Mouse (Mus musculus) liver, postnatal 0 days (tissue): ENCODE data around the gene Atox1.

Source experiments
- CTCF ChIP-seq: sonication (generic); IDR thresholded peaks from 2 replicates; pipeline ENCODE4 v1.5.1; 2016; ENCODE audit warnings: antibody characterized with exemption, low read depth
- EP300 ChIP-seq: IDR thresholded peaks from 2 replicates; pipeline ENCODE4 v1.6.1; 2016; ENCODE audit warnings: antibody characterized with exemption, low read depth, mild to moderate bottlenecking

- TF ChIP-seq EP300 (no peak), CTCF (no peak)
Observed at GRCm38 (mm10) chr11:55505485-55505884, 44.4 kb upstream of the Atox1 start.
